Comparison of ENCODE assay signal across 13 mouse cellular contexts in genomic region chr5:132648751-132649150, GRCm38 (mm10).
"Had no signal": no experiment of that assay in that cellular context is flagged by ENCODE, and none has a peak within 500 bp of the region (broad histone marks: within the 10 kb centered on the region; RNA-seq: fewer than 3 reads in every experiment).

No protein-coding gene starts in this region.

- H3K9me3 ChIP-seq: limb, embryonic 12.5 days; lung, embryonic 15.5 days; midbrain, embryonic 15.5 days; neural tube, embryonic 12.5 days had no signal

- DNase-seq: kidney, adult 11 months; kidney, adult 9 months; kidney, postnatal 10 days; liver; lung, postnatal 36 days; spleen, adult 18-20 months; thymus, postnatal 36 days had no signal

- H3K4me2 ChIP-seq: limb, embryonic 12.5 days; lung, embryonic 15.5 days; midbrain, embryonic 11.5 days; midbrain, embryonic 15.5 days; neural tube, embryonic 12.5 days had no signal

- H3K4me3 ChIP-seq: layer of hippocampus, adult 2 months; limb, embryonic 12.5 days; lung, embryonic 15.5 days; midbrain, embryonic 15.5 days; neural tube, embryonic 12.5 days had no signal

- H3K27me3 ChIP-seq: lung, embryonic 15.5 days; midbrain, embryonic 15.5 days; neural tube, embryonic 12.5 days had no signal

- H3K36me3 ChIP-seq: limb, embryonic 12.5 days; lung, embryonic 15.5 days; midbrain, embryonic 15.5 days; neural tube, embryonic 12.5 days had no signal

- ATAC-seq: midbrain, embryonic 15.5 days had no signal

- H3K4me1 ChIP-seq: midbrain, embryonic 15.5 days had no signal

- H3K9ac ChIP-seq: limb, embryonic 12.5 days; lung, embryonic 15.5 days; midbrain, embryonic 15.5 days; neural tube, embryonic 12.5 days had no signal

- H3K27ac ChIP-seq: layer of hippocampus, adult 2 months; limb, embryonic 12.5 days; lung, embryonic 15.5 days; midbrain, embryonic 15.5 days; neural tube, embryonic 12.5 days had no signal
